Mouse (Mus musculus) heart, postnatal 0 days (tissue): ENCODE data around the gene Gldc.

Experiments used
- CTCF ChIP-seq: IDR thresholded peaks from 2 replicates; pipeline ENCODE4 v1.5.1; 2016; ENCODE audit warnings: antibody characterized with exemption, control low read depth, low read depth
- EP300 ChIP-seq: IDR thresholded peaks from 2 replicates; pipeline ENCODE4 v1.6.1; 2016; ENCODE audit warnings: antibody characterized with exemption, low read depth

DNA sequence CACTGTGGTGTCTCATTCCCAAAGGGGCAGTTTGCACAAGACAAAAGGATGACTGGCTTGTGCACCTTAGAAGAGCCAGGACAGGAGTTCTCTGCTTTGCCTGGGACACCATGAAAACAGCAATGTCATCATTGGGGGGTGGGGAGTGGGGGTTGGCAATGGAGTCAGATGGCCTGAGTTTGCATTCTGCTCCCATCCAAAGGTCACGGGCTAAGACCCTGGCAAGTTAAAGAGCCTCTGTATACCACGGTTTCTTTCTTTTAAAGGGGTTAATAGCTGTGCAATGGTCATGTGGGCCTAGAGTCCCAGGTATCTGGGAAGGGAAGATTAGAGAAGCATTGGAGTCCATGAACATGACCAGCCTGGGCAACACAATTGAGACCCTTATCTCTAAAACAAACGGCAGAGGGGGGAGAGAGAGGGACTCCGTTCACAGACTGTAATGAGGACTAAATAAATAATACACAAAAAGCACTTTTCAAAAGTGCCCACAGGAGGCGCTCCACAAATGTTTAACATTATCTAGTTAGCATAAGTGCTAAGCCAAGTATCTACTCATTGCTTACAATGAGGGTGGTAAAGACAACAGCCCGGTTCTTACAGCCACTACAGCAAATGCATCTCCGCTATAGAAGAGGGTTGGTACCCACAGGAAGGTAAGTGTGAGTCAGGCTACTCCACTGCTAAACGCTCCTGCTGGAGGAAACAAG is 3.7 kb downstream of the Gldc start:
- no peak for TF ChIP-seq EP300
- TF ChIP-seq CTCF, result no peak
